Mouse (Mus musculus): ENCODE measurements around the gene Adpgk. TPM values are rescaled to one million over a fixed set of nuclear protein-coding genes. Genes with fewer than 3 reads are reported as not detected.
"Not testable (repeated sequence)": the region's sequence is repeated elsewhere in the genome, so short reads cannot be mapped to it uniquely, and the experiment has no call there.

The Adpgk gene
- total RNA-seq, 2 experiments from 2014 or later = 54.3 to 87.4 TPM

GRCm38 (mm10) chr9:59288685-59289410 is 2.5 kb upstream of the Adpgk start:
- no peak for ATAC-seq (replicated peaks; ENCODE audit: poor library complexity)

GRCm38 (mm10) chr9:59289529-59290115 is 1.7 kb upstream of the Adpgk start:
- no peak for ATAC-seq (replicated peaks; ENCODE audit: poor library complexity)

DNA sequence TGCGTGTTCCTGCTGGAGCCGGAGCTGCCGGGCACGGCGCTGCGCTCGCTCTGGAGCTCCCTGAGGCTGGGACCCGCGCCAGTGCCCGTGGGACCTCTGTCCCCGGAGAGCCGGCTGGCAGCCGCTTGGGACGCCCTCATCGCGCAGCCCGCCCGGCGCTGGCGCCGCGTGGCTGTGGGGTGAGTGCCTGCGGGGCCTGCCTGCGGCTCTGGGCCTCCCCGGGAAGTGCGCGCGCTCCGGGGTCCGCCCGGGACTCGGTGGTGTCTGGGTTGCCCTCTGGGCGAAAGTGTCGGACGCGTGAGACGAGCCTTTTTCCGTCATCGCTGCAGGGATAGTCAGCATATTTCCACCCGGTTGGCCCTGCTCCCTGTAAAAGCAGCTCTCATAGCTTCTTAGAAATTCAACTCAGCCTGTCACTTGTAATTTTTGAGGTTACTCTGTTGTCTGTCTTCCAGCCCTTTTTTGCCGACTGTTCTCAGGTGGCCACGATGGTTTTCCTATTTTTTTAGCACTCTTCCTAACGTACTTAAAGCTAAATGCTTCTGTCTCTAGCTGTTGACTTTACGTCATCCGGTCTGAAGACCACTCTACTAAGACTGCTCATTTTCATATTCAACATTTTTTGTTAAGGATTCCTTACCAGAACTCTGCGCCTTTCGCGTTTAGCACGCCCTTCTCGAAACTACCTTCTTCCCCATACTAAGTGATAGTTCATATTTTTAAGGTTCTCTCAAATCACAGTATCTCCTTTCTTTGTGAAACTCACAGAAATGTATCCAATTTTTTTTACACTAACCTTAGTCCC is 532 bp downstream of the Adpgk start:
- peak; percentile 1; the same call in 1 of the 2 replicates for ATAC-seq (replicated peaks; ENCODE audit: poor library complexity)

DNA sequence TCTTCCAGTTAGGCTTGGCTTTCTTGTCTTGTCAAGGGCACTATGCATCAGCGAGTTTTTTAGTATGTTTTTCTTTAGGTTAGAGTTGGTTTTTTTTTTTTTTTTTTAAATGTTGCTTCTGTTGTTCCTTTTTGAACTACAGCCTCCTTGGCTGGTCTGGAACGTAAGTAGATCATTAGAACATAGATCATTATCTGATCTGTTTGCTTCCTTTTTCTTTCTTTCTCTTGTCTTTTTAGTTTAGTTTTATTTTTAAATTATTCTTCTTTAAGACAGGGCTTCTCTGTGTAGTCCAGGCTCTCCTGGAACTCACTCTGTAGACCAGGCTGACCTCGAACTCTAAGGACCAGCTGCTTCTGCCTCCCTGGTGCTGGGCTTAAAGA is 1.1 kb downstream of the Adpgk start:
- ATAC-seq (replicated peaks; ENCODE audit: poor library complexity) = no peak

- no peak for ATAC-seq (replicated peaks; ENCODE audit: poor library complexity)
These were observed 5.1 kb downstream of the Adpgk start for GRCm38 (mm10) chr9:59296419-59296818.

GRCm38 (mm10) chr9:59307890-59308289 is 16.5 kb downstream of the Adpgk start:
- ATAC-seq (replicated peaks; ENCODE audit: poor library complexity) = no peak

GRCm38 (mm10) chr9:59310582-59311283 is 19.4 kb downstream of the Adpgk start:
- ATAC-seq (replicated peaks; ENCODE audit: poor library complexity) = no peak

DNA sequence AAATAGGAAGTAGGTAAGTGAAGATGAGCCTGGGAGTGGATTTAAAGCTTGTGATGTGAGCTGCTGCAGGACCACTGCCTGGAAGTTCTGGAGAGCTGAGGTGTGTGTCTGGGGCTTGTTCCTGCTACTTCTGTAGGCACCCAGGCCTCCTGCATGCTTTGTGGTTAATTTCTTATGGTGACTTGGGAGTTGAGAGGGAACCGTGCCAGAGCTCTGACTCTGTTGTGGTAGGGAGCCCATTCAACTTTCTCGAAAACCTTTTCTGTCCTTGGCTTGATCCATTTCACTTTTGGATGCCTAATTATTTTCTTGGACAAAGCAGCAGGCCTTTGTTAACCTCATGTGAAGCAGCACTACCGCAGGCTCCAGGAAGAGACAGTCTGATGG is 19.9 kb downstream of the Adpgk start:
- no peak for ATAC-seq (replicated peaks; ENCODE audit: poor library complexity)

GRCm38 (mm10) chr9:59316206-59316605 is 24.8 kb downstream of the Adpgk start:
- ATAC-seq (replicated peaks; ENCODE audit: poor library complexity) = no peak

GRCm38 (mm10) chr9:59324351-59324750 is 33.0 kb downstream of the Adpgk start:
- ATAC-seq (replicated peaks; ENCODE audit: poor library complexity) = peak; percentile 68

DNA sequence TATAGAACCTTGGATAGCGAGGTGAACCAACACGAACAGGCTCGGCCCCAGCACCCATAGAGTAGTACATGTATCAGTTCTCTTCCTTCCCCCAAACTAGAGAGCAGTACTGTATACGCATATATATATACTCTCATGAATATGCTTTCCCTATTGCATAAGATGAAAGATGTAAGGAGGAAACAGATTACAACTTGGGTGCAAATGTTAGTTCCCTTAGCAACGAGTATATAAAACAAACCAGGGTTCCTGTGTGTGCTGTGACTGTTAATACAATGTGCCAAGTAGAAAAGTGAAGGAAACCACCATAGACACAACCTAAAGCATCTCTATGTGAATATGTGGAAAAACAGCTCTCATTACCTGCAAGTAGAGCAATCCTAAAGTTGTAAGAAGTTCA is 38.7 kb downstream of the Adpgk start:
- peak; percentile 23; the same call in 1 of the 2 replicates for ATAC-seq (replicated peaks; ENCODE audit: poor library complexity)

- ATAC-seq (replicated peaks; ENCODE audit: poor library complexity) = 0 out of 2 replicates have a peak, but pooled peaks have one; percentile 17
These were observed 45.2 kb downstream of the Adpgk start for GRCm38 (mm10) chr9:59336539-59336938.

DNA sequence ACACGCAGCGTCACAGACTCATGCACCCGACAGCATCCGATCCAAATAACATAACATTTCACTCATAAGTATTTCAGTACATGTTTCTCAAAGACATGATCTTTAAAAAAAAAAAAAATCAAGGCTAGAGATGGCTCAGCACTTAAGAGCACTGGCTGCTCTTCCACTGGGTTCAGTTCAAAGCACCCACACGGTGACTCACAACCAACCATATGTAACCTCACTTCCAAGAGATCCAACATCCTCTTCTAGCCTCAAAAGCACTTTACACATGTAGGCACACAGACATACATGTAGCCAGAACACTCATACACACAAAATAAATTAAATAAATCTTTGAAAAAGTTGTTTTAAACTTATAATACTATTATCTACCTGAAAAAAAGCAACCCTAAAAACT is 46.5 kb downstream of the Adpgk start:
- ATAC-seq (replicated peaks; ENCODE audit: poor library complexity) = no peak

DNA sequence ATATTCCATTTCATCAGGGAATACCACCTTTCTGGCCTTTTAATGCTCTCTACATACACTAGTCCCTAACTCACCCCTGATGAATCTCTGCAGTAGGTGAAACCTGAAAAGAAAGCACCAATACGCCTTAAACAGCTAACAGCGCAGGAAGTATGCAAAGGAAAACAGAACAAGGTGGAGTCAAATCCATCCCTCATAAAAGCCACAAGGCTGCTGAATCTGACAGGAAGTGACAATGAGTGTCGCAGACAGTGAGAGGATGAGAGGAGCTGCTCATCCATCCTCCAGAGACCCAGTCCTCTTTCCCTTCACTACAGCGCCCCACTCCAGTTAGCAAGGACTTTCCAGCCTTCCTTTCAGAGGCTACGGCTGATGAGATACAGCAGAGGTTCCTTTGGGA is 47.1 kb downstream of the Adpgk start:
- no peak for ATAC-seq (replicated peaks; ENCODE audit: poor library complexity)

GRCm38 (mm10) chr9:59339107-59339506 is 47.7 kb downstream of the Adpgk start:
- no peak for ATAC-seq (replicated peaks; ENCODE audit: poor library complexity)

GRCm38 (mm10) chr9:59340002-59340401 is 48.6 kb downstream of the Adpgk start:
- ATAC-seq (replicated peaks; ENCODE audit: poor library complexity) = peak; percentile 77

DNA sequence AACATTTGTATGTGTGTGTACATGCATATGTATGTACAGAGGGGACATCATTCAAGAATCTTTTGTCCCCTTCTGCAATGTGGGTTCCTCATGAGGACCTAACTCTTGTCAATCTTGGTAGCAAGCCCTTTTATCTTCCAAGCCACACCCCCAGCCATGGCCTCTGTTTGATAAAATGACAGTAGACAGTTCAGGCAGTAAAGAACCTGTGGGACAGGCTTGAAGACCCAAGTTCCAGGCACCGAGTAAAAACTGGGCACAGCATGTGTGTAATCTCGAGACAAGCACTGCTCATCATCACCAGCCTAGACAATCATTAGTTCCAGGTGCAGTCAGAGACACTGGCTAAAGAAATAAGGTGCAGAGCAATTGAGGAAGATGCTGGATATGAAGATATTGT is 54.8 kb downstream of the Adpgk start:
- peak; percentile 37 for ATAC-seq (replicated peaks; ENCODE audit: poor library complexity)

- ATAC-seq (replicated peaks; ENCODE audit: poor library complexity) = no peak
These were observed 61.4 kb downstream of the Adpgk start for GRCm38 (mm10) chr9:59352586-59353252.

DNA sequence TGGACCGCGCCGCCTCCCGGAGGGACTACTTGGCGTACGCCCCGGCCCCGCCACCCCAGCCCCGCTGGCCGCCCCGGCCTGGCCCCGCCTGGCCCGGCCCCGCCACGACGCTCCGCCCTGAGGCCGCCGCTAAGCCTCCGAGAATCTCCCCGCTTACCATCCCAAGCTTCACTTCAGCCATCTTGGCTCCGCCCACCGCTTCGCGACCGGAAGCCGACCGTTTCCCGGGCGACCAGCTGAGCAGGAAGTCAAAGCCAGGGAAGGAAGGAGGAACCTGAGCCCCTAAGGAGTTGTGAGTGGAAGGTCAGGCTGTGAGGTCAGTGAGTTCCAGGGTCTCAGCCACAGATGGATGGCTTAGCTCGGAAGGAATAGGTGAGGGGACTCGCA is 61.9 kb downstream of the Adpgk start, which contains the start of gene Bbs4:
Gene Bbs4 (minus strand): TSS at position 256 of the 387 bp plus-strand sequence.
- ATAC-seq (replicated peaks; ENCODE audit: poor library complexity) = peak; percentile 99

GRCm38 (mm10) chr9:59358041-59358440 is 66.7 kb downstream of the Adpgk start:
- ATAC-seq (replicated peaks; ENCODE audit: poor library complexity) = not testable (repeated sequence)

DNA sequence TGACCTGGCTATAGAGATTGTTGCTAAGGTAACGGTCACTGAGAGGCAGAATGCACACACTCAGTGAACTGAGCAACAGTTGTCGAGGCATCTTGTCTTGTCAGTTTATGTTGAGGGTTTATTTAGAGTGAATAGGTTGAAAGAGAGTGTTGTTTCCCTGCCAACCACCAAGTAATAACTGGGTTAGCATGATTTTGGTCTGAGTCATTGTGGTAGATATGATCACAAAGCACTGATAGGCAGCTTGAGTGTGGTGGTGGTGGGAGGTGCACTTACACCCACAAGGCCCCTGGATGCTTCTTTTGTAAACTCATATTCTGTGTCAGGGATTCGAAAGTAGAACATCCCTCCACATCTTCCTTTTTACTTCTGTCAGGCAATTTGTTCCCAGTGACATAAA is 69.1 kb downstream of the Adpgk start:
- ATAC-seq (replicated peaks; ENCODE audit: poor library complexity) = peak; percentile 52
